Mouse (Mus musculus): Measurements from ENCODE around the gene Npdc1. TPM values are rescaled to one million over a fixed set of nuclear protein-coding genes. Genes with fewer than 3 reads are reported as not detected.

Gene Npdc1
- polyA plus RNA-seq, 1 experiment: 29.7 TPM

GRCm38 (mm10) chr2:25391266-25391665 lies 7.9 kb upstream of the Npdc1 start:
- Histone ChIP-seq H3K36me3 (ENCODE audit: control insufficient read depth, insufficient read depth, low read length, poor library complexity, severe bottlenecking) (no peaks in the 10 kb centered on the region), H3K27me3 (ENCODE audit: control insufficient read depth, insufficient read depth, low read length, poor library complexity, severe bottlenecking) (no peaks in the 10 kb centered on the region), H3K27ac (ENCODE audit: insufficient read depth, low read length) (no peak overlapping the region), H3K9ac (ENCODE audit: low read depth, poor library complexity, severe bottlenecking) (no peak overlapping the region), H3K9me3 (replicated peaks; ENCODE audit: control insufficient read depth, insufficient read depth, low read length, poor library complexity, severe bottlenecking) (no peaks in the 10 kb centered on the region), H3K4me1 (ENCODE audit: control insufficient read depth, insufficient read depth, low read length) (peaks cover 3% of the 10 kb centered on the region), H3K4me3 (ENCODE audit: low read depth, low read length) (no peak overlapping the region)
- no peak for TF ChIP-seq CTCF (IDR thresholded peaks at IDR 0.05; ENCODE audit: low read depth, low read length)

GRCm38 (mm10) chr2:25394281-25395221 lies 4.6 kb upstream of the Npdc1 start:
- H3K36me3 ChIP-seq (ENCODE audit: control insufficient read depth, insufficient read depth, low read length, poor library complexity, severe bottlenecking): no peaks in the 10 kb centered on the region
- H3K9me3 ChIP-seq (replicated peaks; ENCODE audit: control insufficient read depth, insufficient read depth, low read length, poor library complexity, severe bottlenecking): no peaks in the 10 kb centered on the region
- H3K27me3 ChIP-seq (ENCODE audit: control insufficient read depth, insufficient read depth, low read length, poor library complexity, severe bottlenecking): no peaks in the 10 kb centered on the region
- TF ChIP-seq CTCF (IDR thresholded peaks at IDR 0.05; ENCODE audit: low read depth, low read length) (no peak), POLR2A (IDR thresholded peaks at IDR 0.05; ENCODE audit: insufficient read depth, low read length) (no peak), EP300 (IDR thresholded peaks at IDR 0.05; ENCODE audit: insufficient read depth, low read depth, low read length) (no peak)
- H3K4me3 ChIP-seq (ENCODE audit: low read depth, low read length): no peak overlapping the region
- H3K27ac ChIP-seq (ENCODE audit: insufficient read depth, low read length): no peak overlapping the region
- H3K4me1 ChIP-seq (ENCODE audit: control insufficient read depth, insufficient read depth, low read length): peaks cover 3% of the 10 kb centered on the region
- no peak overlapping the region for H3K9ac ChIP-seq (ENCODE audit: low read depth, poor library complexity, severe bottlenecking)

- no peaks in the 10 kb centered on the region for H3K36me3 ChIP-seq (ENCODE audit: control insufficient read depth, insufficient read depth, low read length, poor library complexity, severe bottlenecking)
- peak within 1 kb of the TSS; percentile 77 for H3K4me3 ChIP-seq (ENCODE audit: low read depth, low read length)
- H3K9ac ChIP-seq (ENCODE audit: low read depth, poor library complexity, severe bottlenecking): peak within 1 kb of the TSS; percentile 27
- no peak within 1 kb of the TSS for H3K27ac ChIP-seq (ENCODE audit: insufficient read depth, low read length)
- TF ChIP-seq CTCF (IDR thresholded peaks at IDR 0.05; ENCODE audit: low read depth, low read length): no peak
- no peak for TF ChIP-seq EP300 (IDR thresholded peaks at IDR 0.05; ENCODE audit: insufficient read depth, low read depth, low read length)
- TF ChIP-seq POLR2A (IDR thresholded peaks at IDR 0.05; ENCODE audit: insufficient read depth, low read length): peak; percentile 41
- no peaks in the 10 kb centered on the region for H3K9me3 ChIP-seq (replicated peaks; ENCODE audit: control insufficient read depth, insufficient read depth, low read length, poor library complexity, severe bottlenecking)
- peaks cover 3% of the 10 kb centered on the region for H3K4me1 ChIP-seq (ENCODE audit: control insufficient read depth, insufficient read depth, low read length)
- H3K27me3 ChIP-seq (ENCODE audit: control insufficient read depth, insufficient read depth, low read length, poor library complexity, severe bottlenecking): no peaks in the 10 kb centered on the region
Observed at GRCm38 (mm10) chr2:25395721-25396596, 3.2 kb upstream of the Npdc1 start, which contains the start of gene Entpd2. Gene Entpd2 (plus strand): TSS chr2:25395874.

- Histone ChIP-seq H3K4me3 (ENCODE audit: low read depth, low read length) (peak overlapping the region; percentile 77; the same call in 1 of the 2 replicates), H3K9ac (ENCODE audit: low read depth, poor library complexity, severe bottlenecking) (no peak overlapping the region), H3K27me3 (ENCODE audit: control insufficient read depth, insufficient read depth, low read length, poor library complexity, severe bottlenecking) (no peaks in the 10 kb centered on the region), H3K4me1 (ENCODE audit: control insufficient read depth, insufficient read depth, low read length) (peaks cover 3% of the 10 kb centered on the region), H3K36me3 (ENCODE audit: control insufficient read depth, insufficient read depth, low read length, poor library complexity, severe bottlenecking) (no peaks in the 10 kb centered on the region), H3K9me3 (replicated peaks; ENCODE audit: control insufficient read depth, insufficient read depth, low read length, poor library complexity, severe bottlenecking) (no peaks in the 10 kb centered on the region), H3K27ac (ENCODE audit: insufficient read depth, low read length) (no peak overlapping the region)
- TF ChIP-seq CTCF (IDR thresholded peaks at IDR 0.05; ENCODE audit: low read depth, low read length) (no peak), POLR2A (IDR thresholded peaks at IDR 0.05; ENCODE audit: insufficient read depth, low read length) (no peak), EP300 (IDR thresholded peaks at IDR 0.05; ENCODE audit: insufficient read depth, low read depth, low read length) (no peak)
Observed at GRCm38 (mm10) chr2:25396597-25396983, 2.6 kb upstream of the Npdc1 start.

- H3K27ac ChIP-seq (ENCODE audit: insufficient read depth, low read length): no peak overlapping the region
- H3K36me3 ChIP-seq (ENCODE audit: control insufficient read depth, insufficient read depth, low read length, poor library complexity, severe bottlenecking): no peaks in the 10 kb centered on the region
- H3K9me3 ChIP-seq (replicated peaks; ENCODE audit: control insufficient read depth, insufficient read depth, low read length, poor library complexity, severe bottlenecking): no peaks in the 10 kb centered on the region
- H3K9ac ChIP-seq (ENCODE audit: low read depth, poor library complexity, severe bottlenecking): no peak overlapping the region
- H3K27me3 ChIP-seq (ENCODE audit: control insufficient read depth, insufficient read depth, low read length, poor library complexity, severe bottlenecking): no peaks in the 10 kb centered on the region
- peaks cover 3% of the 10 kb centered on the region for H3K4me1 ChIP-seq (ENCODE audit: control insufficient read depth, insufficient read depth, low read length)
- no peak overlapping the region for H3K4me3 ChIP-seq (ENCODE audit: low read depth, low read length)
- no peak for TF ChIP-seq POLR2A (IDR thresholded peaks at IDR 0.05; ENCODE audit: insufficient read depth, low read length)
- no peak for TF ChIP-seq CTCF (IDR thresholded peaks at IDR 0.05; ENCODE audit: low read depth, low read length)
- no peak for TF ChIP-seq EP300 (IDR thresholded peaks at IDR 0.05; ENCODE audit: insufficient read depth, low read depth, low read length)
Observed at GRCm38 (mm10) chr2:25397010-25397409, 2.1 kb upstream of the Npdc1 start.
